Mouse (Mus musculus) gastrocnemius, adult 8-10 months (tissue): ENCODE results near the gene Fat1. TPM values are rescaled to one million over a fixed set of nuclear protein-coding genes. Genes with fewer than 3 reads are reported as not detected.

Experiments used
- DNase-seq, 2 experiments: peaks; one replicate each; pipeline ENCODE4 v3.0.0; 2022; ENCODE audit warnings: low spot score in 2 of 2
- total RNA-seq, 4 experiments: library from RNA; stranded (reverse); gene quantifications; 2 replicates each; pipeline ENCODE4 v1.2.4; 2022

The Fat1 gene
- total RNA-seq, 4 experiments from 2014 or later, result 1.5 to 2.1 (median 2.0) TPM

- DNase-seq, result no peak
These were observed 26.2 kb downstream of the Fat1 start for GRCm38 (mm10) chr8:44961492-44961891.

GRCm38 (mm10) chr8:44962572-44963231 lies 27.5 kb downstream of the Fat1 start:
- DNase-seq, result no peak

- DNase-seq, result no peak
These were observed 32.3 kb downstream of the Fat1 start for GRCm38 (mm10) chr8:44967521-44968039.

- no peak for DNase-seq
These were observed 34.8 kb downstream of the Fat1 start for GRCm38 (mm10) chr8:44970093-44970492.

GRCm38 (mm10) chr8:44971346-44971745 lies 36.1 kb downstream of the Fat1 start:
- DNase-seq, result no peak

- DNase-seq, result no peak
These were observed 36.7 kb downstream of the Fat1 start for GRCm38 (mm10) chr8:44971964-44972363.

- DNase-seq, result no peak
These were observed 39.9 kb downstream of the Fat1 start for GRCm38 (mm10) chr8:44975113-44975512.

- no peak for DNase-seq
These were observed 40.4 kb downstream of the Fat1 start for GRCm38 (mm10) chr8:44975654-44976053.

GRCm38 (mm10) chr8:44978622-44979021 lies 43.4 kb downstream of the Fat1 start:
- DNase-seq, result no peak

- no peak for DNase-seq
These were observed 44.0 kb downstream of the Fat1 start for GRCm38 (mm10) chr8:44979245-44979644.

GRCm38 (mm10) chr8:44980030-44980429 lies 44.8 kb downstream of the Fat1 start:
- peak in 1 of 2 experiments; percentile 25 for DNase-seq

- no peak for DNase-seq
These were observed 50.4 kb downstream of the Fat1 start for GRCm38 (mm10) chr8:44985326-44986288.

- DNase-seq, result no peak
These were observed 56.6 kb downstream of the Fat1 start for GRCm38 (mm10) chr8:44991700-44992487.

GRCm38 (mm10) chr8:44992664-44993063 lies 57.4 kb downstream of the Fat1 start:
- DNase-seq, result no peak

- DNase-seq, result no peak
These were observed 58.1 kb downstream of the Fat1 start for GRCm38 (mm10) chr8:44993376-44993775.

- DNase-seq, result no peak
These were observed 61.2 kb downstream of the Fat1 start for GRCm38 (mm10) chr8:44996493-44996892.

GRCm38 (mm10) chr8:44997321-44997720 lies 62.1 kb downstream of the Fat1 start:
- no peak for DNase-seq

GRCm38 (mm10) chr8:44997829-44998228 lies 62.6 kb downstream of the Fat1 start:
- DNase-seq, result no peak

GRCm38 (mm10) chr8:44998275-44998674 lies 63.0 kb downstream of the Fat1 start:
- no peak for DNase-seq

- DNase-seq, result peak in 1 of 2 experiments; percentile 10
These were observed 63.5 kb downstream of the Fat1 start for GRCm38 (mm10) chr8:44998681-44999277.
